Mouse (Mus musculus) layer of hippocampus, postnatal 10 days (tissue): ENCODE data around the gene Dnah7a. TPM values are rescaled to one million over a fixed set of nuclear protein-coding genes. Genes with fewer than 3 reads are reported as not detected.
"Not testable (repeated sequence)": the region's sequence is repeated elsewhere in the genome, so short reads cannot be mapped to it uniquely, and the experiment has no call there.

ENCODE experiments used
- DNase-seq, 2 experiments: peaks; one replicate each; pipeline ENCODE4 v3.0.0; 2021; ENCODE audit warnings: low spot score in 2 of 2
- microRNA-seq, 2 experiments: library from miRNA; unstranded; fragments of <30 nt; microRNA quantifications; one replicate each; pipeline ENCODE4 v1.2.0; 2021
- total RNA-seq, 2 experiments: library from RNA; stranded (reverse); gene quantifications; 2 replicates each; pipeline ENCODE4 v1.2.3; 2021

The Dnah7a gene
- total RNA-seq, 2 experiments from 2014 or later, result 5.7 to 6.2 TPM

DNA sequence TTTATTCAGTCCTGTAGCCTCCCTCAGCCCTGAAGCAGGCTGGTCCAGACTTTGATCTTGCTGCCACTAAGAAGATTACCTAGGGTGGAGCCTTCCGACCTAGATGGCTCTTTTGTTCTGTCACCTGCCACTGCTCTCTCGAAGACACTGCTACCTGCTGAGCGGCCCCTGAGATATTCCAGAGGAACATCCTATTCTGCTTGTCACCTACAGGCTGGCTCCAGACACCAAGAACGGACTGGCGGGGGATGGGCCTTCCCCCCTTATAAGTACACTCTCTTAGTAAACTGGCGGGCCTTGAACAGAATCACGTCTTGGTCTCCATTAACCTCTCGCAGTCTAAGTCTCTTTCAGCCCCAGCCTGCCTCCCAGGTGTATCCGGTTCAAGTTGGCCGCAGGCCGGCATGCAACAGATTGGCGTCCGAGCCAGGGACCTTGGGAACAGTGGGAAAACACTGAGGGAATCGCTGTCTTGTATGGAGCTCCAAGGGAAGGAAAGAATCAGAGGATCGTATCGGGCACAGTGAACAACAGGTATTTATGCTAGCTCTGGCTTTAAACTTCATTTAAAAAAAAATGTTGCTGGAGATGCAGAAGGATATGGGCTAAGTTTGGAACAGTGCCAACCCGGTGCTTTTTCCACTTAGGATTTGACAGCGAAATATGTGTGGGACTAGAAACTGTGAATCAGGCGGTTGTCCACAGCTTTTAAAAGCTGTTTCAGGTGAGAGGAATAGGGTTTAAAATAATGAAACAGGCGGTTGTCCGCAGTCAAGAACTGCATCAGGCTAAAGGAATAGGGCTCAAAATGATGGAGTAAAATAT, 312.4 kb downstream of the Dnah7a start:
- DNase-seq, result peak in 1 of 2 experiments; percentile 4

DNA sequence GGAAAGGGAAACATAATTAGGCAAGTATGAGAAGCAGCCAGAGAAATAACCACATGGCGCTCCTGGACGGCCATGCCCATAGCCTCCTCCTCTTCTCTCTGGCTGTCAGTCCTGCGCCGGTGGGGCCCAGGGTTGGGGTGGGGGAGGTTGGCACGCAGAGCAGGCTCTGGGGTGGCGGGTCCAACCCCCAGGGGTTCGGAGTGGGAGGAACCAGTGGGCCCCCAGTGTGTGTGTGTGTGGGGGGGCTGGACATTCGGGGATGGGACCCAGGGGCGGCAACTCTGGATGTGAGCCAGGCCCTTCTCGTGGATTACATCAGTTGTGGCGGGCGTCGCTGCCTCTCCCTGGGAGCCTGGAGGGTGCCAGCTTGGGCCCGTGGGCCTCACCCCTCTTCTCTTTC, 317.8 kb downstream of the Dnah7a start:
- no peak for DNase-seq

DNA sequence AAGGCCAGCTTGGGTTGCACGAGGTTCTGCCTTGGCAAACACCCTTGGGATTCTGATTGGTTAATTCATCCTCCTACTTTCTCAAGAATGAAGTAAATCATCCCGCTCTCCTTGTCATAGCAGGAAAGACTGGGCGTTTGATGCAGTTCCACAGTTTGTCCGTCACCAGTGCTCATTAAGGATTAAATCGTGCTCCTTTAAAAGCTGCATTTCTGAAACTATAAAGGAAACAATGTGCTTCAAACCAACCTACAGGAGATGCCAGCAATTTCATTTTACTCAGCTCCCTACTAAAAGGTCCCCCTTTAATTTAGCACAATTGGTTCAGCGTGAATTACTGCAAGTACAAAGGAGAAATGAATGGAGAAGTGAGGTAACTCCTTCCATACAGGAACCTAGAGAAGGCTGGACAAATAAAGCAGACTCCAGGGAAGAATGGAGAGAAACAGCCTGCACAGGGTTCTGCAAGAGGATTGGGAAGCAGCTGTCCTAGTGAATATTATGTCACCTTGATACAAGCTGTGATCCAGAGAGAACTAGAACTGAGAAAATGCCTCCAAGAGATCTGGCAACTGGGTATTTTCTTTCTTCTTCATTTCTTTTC, 322.4 kb downstream of the Dnah7a start:
- DNase-seq, result no peak

DNA sequence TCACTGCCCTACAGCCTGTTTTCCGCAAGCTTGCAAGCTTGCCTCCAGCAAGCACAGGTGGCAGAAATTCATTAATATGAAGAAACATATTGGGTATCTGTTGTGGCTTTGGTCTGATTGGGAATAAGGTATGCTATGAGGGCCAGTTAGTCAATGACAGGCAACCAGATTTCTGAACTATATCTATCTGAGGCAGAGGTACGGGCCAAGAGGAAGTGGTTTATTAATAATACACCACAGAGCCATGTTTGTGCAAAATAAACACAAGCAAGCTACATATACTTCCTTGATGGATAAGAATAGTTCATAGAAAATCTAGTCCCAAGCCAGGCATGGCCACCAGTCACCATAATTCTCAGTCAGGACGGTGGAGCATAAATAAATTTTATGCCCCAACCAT, 328.9 kb downstream of the Dnah7a start:
- DNase-seq, result no peak

DNA sequence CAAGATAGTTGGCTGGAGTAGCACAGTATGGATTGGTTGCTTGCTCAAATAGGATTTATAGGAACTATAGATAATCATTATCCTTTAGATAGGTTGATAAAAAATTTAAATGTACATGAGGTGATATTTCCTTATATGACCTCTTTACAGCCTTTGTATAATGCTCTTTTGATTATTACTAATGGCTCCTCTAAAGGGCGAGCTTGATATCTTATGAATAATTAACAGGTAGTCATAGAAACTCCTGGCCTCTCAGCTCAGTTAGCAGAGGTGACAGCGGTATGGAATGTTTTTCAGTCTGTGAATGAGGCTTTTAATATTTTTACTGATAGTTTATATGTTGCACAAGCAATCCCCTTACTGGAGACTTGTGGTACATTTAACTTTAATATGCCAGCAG, 330.6 kb downstream of the Dnah7a start:
- DNase-seq, result not testable (repeated sequence)

DNA sequence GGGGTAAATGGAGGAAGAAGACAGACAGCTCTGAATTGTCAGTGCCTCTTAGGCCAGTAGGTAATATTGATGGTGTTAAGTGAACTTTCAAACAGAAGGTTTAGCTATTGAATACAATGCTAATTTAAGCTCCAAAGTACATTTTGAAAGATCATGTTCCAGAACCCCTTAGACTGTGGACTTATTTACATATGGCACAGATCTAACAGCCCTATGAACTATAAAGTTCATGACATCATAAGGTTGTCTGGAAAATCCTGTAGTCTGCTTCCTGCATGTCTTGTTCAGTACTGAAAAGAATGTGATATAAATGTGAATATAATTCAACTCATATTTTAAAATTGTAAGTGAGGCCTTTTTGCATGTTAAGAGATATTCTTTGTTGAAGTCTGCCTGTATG, 347.6 kb downstream of the Dnah7a start:
- no peak for DNase-seq

DNA sequence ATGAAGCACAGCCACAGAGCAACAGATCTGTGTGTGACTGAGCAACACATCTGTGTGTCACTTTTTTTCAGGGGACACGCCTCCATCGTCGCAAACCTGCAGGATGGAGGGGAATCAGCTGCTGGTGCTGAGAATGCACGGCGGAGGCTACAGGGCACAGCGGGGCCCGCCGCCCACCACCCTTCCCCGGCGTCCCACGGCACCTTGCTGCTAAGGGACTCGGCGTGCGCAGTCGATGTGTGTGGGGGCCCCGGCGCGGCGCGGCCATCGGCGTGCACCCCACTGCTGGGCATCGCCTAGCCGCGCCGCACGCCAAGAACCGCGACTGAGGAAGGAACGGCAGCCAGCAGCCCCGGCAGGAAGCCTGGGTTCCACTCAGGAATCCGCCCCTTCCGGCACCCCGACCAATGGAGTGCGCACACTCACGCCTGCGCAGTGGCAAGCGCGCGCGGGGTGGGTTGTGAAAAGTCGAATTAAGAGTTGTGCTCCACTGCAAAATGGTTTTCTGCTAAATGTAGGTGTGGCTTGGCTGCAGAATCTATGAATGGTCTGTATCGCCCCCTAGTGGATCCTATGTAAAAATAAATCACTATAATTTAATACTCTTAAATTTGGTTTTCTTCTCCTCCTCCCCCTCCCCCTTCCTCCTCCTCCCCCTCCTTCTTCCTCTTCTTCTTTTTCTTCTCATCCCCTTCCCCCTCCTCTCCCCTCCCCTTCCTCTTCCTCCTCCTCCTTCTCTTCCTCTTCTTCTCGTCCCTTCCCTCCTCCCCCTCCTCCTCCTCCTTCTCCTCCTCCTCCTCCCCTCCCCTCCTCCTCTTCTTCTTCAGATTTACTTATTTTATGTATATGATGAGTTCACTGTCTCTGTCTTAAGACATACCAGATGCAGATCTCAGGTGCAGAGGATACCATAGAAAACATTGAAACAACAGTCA, 354.0 kb downstream of the Dnah7a start, which contains the start of the genes Asdurf, Gm28551 and Asnsd1:
Gene Asdurf (minus strand): TSS at position 293 of the 935 bp plus-strand sequence.
Gene Gm28551 (minus strand): TSS at position 341 of the 935 bp plus-strand sequence.
Gene Asnsd1 (minus strand): TSS at position 426 of the 935 bp plus-strand sequence.
- peak; percentile 98 to 99 for DNase-seq

Small RNAs within 50 kb of the gene (microRNA-seq; reads per million reads assigned to microRNA genes)
- 0 reads per million in 2 experiments for gene Gm25240

Other genes starting within 250 kb of the Dnah7a start
- gene Stk17b, start 78.4 kb upstream of the Dnah7a start, total RNA-seq, result 1 to 10 TPM; 7.0 to 9.6 TPM